Mouse (Mus musculus) embryonic facial prominence, embryonic 13.5 days (tissue): ENCODE results near the gene Slco4c1. TPM values are rescaled to one million over a fixed set of nuclear protein-coding genes. Genes with fewer than 3 reads are reported as not detected.

ENCODE experiments used
- ATAC-seq: fragments of 200-750 bp; cut with Nextera tagmentation; 2 replicates; pipeline ENCODE4 v1.8.0; 2017; ENCODE audit warnings: low read depth; ENCODE audit not compliant: insufficient number of reproducible peaks, insufficient read depth, low FRiP score, low TSS enrichment
- H3K27ac ChIP-seq: fragments of 300-500 bp; sonication (generic); 2 replicates; pipeline ENCODE4 v1.5.1; 2015; ENCODE audit warnings: moderate library complexity, mild to moderate bottlenecking, inconsistent platforms
- H3K27me3 ChIP-seq: fragments of 300-500 bp; sonication (generic); 2 replicates; pipeline ENCODE4 v1.6.1; 2015; ENCODE audit warnings: mild to moderate bottlenecking, inconsistent platforms
- H3K36me3 ChIP-seq: fragments of 300-500 bp; sonication (generic); 2 replicates; pipeline ENCODE4 v1.6.1; 2015; ENCODE audit warnings: mild to moderate bottlenecking, inconsistent platforms
- H3K4me1 ChIP-seq: fragments of 300-500 bp; sonication (generic); 2 replicates; pipeline ENCODE4 v1.6.1; 2015; ENCODE audit warnings: inconsistent platforms
- H3K4me2 ChIP-seq: fragments of 300-500 bp; sonication (generic); 2 replicates; pipeline ENCODE4 v1.6.1; 2015; ENCODE audit warnings: moderate library complexity, mild to moderate bottlenecking, inconsistent platforms
- H3K4me3 ChIP-seq: fragments of 300-500 bp; sonication (generic); 2 replicates; pipeline ENCODE4 v1.5.1; 2015; ENCODE audit warnings: mild to moderate bottlenecking, inconsistent platforms
- H3K9ac ChIP-seq: fragments of 300-500 bp; sonication (generic); 2 replicates; pipeline ENCODE4 v1.6.1; 2015; ENCODE audit warnings: mild to moderate bottlenecking, inconsistent platforms
- H3K9me3 ChIP-seq: fragments of 300-500 bp; sonication (generic); 2 replicates; pipeline ENCODE4 v1.6.1; 2016; ENCODE audit warnings: inconsistent platforms
- whole genome bisulfite sequencing: fragments of 180-500 bp; shearing (Covaris S2); methylation state at CpG from one replicate; pipeline ENCODE4 v1.1.7; 2015; ENCODE audit warnings: mixed read lengths; 5-methylcytosine and 5-hydroxymethylcytosine counted together
- polyA plus RNA-seq: library from polyadenylated mRNA; unstranded; fragments of >200 nt; fragmentation: Nextera tagmentation; extraction: Ambion mirVana; gene quantifications from 2 replicates; pipeline ENCODE4 v1.2.1, GENCODE M21; 2015

Gene Slco4c1
- 0.48 and 0.74 TPM in 2 replicates for polyA plus RNA-seq

DNA sequence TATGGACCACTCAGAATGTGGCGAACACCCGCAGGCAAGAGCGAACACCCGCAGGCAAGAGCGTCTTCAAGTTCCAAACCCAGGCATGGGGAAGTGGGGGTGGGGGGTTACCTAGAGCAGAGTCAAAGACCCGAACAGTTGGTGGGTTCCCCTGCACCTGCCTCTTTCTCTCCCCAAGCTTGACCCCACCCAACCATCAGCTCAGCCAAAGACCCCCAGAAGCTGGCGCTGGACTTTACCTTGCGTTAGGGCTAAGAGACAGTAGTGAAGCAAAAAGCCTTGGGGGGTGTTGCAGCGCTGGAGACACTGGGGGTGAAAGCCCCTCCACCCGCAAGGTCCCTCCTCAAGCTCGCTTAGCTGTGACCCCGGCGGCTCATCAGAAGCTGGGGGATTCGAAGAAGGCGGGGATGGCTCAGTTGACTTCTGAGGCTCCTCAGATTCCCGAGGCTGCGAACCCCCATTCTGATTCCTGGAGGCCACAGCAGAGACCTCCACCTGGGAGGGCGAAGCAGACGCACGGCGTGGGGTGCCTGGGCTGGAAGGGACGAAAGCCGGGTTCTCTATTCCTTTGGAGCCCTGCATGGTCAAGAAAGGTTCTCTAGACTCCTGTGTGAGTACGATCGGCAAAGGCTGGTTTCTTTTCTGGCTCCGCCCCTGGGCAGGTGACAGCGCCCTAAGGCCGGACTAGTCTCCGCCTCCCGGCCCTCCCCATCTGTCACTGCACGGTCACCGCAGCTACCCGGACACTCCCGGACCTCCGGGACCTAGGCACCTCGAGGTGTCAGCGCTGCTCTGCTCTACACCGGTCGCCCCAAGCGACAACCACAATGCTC lies at the start of gene Slco4c1:
Slco4c1 (minus strand) TSS at position 644 of the 833 bp plus-strand sequence.
- H3K9me3 ChIP-seq, result no peaks in the 10 kb centered on the region
- H3K36me3 ChIP-seq, result no peaks in the 10 kb centered on the region
- H3K27ac ChIP-seq, result no peak within 1 kb of the TSS
- peak within 1 kb of the TSS; percentile 52 for H3K4me3 ChIP-seq
- H3K4me1 ChIP-seq, result peaks cover 9% of the 10 kb centered on the region
- peak; percentile 69; the same call in 1 of the 2 replicates for ATAC-seq
- WGBS, result 1% methylated on average over 40 of the region's 40 CpGs
- H3K9ac ChIP-seq, result peak within 1 kb of the TSS; percentile 65
- H3K4me2 ChIP-seq, result peak within 1 kb of the TSS; percentile 91
- peaks cover 22% of the 10 kb centered on the region for H3K27me3 ChIP-seq

DNA sequence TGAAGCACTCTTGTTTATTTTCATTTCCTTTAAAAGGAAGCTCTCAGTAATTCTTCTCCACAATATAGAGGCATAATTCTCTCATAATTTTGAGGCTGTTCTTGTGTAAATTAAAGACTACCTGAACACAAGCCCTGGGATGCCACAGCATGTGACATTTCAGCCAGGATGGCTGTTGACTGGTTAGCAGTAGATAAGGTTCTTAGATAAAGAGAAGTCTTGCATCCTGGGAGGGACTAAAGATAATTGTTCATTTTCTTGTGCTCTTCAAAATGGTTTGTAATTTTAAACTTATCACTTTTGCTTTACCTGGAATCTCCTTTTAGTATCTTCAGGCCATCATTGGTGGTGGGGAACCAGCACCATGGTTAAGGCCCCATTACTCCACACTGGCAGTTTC lies 45.4 kb upstream of the Slco4c1 start:
- Histone ChIP-seq H3K27ac (no peak overlapping the region), H3K4me1 (no peaks in the 10 kb centered on the region), H3K4me2 (no peak overlapping the region), H3K9ac (no peak overlapping the region), H3K36me3 (no peaks in the 10 kb centered on the region), H3K9me3 (no peaks in the 10 kb centered on the region), H3K4me3 (no peak overlapping the region), H3K27me3 (no peaks in the 10 kb centered on the region)
- ATAC-seq, result no peak

DNA sequence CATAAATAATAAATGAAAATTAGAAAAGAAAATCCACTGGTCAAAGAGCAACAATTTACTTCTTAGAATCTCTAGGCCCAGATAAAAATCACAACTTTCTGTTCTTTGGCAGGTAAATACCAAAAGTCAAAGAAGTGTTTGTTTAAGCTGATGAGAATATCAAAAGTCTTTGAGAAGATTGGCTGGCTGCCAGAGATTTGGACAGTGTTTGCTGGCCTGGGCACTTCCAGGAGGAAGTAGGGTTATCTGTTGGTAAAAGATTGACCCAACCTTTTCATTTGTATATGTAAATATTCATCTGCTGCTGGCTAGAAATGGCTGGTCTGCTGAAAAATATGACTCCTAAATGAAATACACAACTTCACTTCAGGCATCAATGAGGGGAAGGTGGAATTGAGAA lies 11.8 kb upstream of the Slco4c1 start:
- ATAC-seq, result no peak
- Histone ChIP-seq H3K9ac (no peak overlapping the region), H3K4me3 (no peak overlapping the region), H3K4me2 (no peak overlapping the region), H3K36me3 (no peaks in the 10 kb centered on the region), H3K4me1 (no peaks in the 10 kb centered on the region), H3K27me3 (no peaks in the 10 kb centered on the region), H3K27ac (no peak overlapping the region), H3K9me3 (no peaks in the 10 kb centered on the region)

- Histone ChIP-seq H3K9ac (no peak overlapping the region), H3K4me3 (no peak overlapping the region), H3K4me1 (no peaks in the 10 kb centered on the region), H3K9me3 (no peaks in the 10 kb centered on the region), H3K27ac (no peak overlapping the region), H3K36me3 (no peaks in the 10 kb centered on the region), H3K4me2 (no peak overlapping the region), H3K27me3 (no peaks in the 10 kb centered on the region)
- ATAC-seq, result no peak
- WGBS, result 83% methylated on average over 1 of the region's 1 CpGs
Observed at GRCm38 (mm10) chr1:96878572-96878971, 6.6 kb upstream of the Slco4c1 start.

DNA sequence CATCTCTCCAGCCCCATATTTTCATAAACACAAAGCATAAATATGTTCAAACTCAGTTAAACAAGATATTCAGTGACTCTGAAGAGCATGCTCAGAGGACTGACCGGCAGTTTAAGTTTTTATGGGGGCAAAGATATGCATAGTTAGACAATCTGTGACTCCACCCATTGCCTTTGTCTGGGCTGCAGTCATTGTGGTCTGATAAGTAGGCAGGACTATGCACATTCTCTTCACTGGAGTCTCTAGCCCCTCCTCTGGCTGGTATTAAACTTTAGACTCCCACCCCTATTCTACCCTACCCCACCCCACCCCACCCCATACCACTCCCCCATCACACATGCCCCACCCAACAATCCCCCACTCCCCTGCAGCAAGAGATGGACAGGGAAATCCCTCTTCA lies 4.1 kb upstream of the Slco4c1 start:
- H3K4me3 ChIP-seq, result no peak overlapping the region

DNA sequence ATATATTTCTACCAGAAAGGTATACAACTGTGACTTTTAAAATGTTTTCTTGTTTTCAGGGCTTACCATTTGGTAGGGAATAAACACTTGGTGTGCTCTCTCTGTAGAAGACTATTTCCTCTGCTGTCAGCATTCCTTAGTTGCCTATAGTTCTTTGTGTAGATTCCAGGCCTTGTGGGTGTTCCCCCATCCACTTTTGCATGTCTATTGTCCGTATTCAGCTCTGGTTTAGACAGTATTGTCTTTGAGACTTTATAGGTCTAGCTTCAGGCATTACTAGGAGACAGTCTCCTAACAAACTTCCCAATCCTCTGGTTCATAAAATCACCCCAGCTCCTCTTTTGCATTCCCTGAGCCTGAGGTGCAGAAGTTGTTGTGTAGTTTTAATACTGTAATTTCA lies 2.7 kb upstream of the Slco4c1 start:
- H3K4me2 ChIP-seq, result no peak overlapping the region
- peaks cover 22% of the 10 kb centered on the region for H3K27me3 ChIP-seq
- no peaks in the 10 kb centered on the region for H3K9me3 ChIP-seq
- H3K36me3 ChIP-seq, result no peaks in the 10 kb centered on the region
- no peak overlapping the region for H3K9ac ChIP-seq
- H3K4me3 ChIP-seq, result no peak overlapping the region
- no peak for ATAC-seq
- H3K4me1 ChIP-seq, result peaks cover 9% of the 10 kb centered on the region
- H3K27ac ChIP-seq, result no peak overlapping the region
- WGBS, result 51% methylated on average over 1 of the region's 1 CpGs

More for the DNA sequence above, 4.1 kb upstream of the Slco4c1 start:
- 94% methylated on average over 1 of the region's 1 CpGs for WGBS
- ATAC-seq, result no peak
- Histone ChIP-seq H3K4me2 (no peak overlapping the region), H3K27me3 (peaks cover 15% of the 10 kb centered on the region), H3K9me3 (no peaks in the 10 kb centered on the region), H3K4me1 (peaks cover 9% of the 10 kb centered on the region), H3K9ac (no peak overlapping the region), H3K27ac (no peak overlapping the region), H3K36me3 (no peaks in the 10 kb centered on the region)

DNA sequence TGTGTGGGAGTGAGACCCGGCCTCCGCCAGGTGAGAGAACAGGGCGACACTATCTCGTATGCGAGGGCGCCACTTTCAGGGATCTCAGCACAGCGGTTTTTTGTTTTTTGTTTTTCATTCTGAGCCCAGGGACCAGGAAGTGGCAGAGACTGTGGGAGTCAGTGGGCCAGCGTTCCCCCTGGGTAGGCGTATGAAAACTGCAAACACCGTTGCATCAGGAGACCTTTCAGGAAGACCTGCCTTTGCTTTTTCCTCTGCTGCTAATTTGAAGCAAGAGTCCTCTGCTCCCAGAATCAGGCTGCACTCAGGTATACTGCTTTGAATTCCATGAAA lies 356 bp upstream of the Slco4c1 start:
- Histone ChIP-seq H3K4me3 (peak overlapping the region; percentile 52), H3K27ac (no peak overlapping the region), H3K9ac (peak overlapping the region; percentile 65), H3K4me1 (peaks cover 9% of the 10 kb centered on the region), H3K9me3 (no peaks in the 10 kb centered on the region), H3K36me3 (no peaks in the 10 kb centered on the region), H3K27me3 (peaks cover 22% of the 10 kb centered on the region), H3K4me2 (peak overlapping the region; percentile 91)
- ATAC-seq, result no peak
- 2% methylated on average over 10 of the region's 10 CpGs for WGBS

- H3K27me3 ChIP-seq, result peaks cover 22% of the 10 kb centered on the region
- no peak overlapping the region for H3K9ac ChIP-seq
- H3K9me3 ChIP-seq, result no peaks in the 10 kb centered on the region
- no peaks in the 10 kb centered on the region for H3K36me3 ChIP-seq
- H3K4me1 ChIP-seq, result peaks cover 9% of the 10 kb centered on the region
- WGBS, result 7% methylated on average over 7 of the region's 7 CpGs
- peak overlapping the region; percentile 91; the same call in 1 of the 2 replicates for H3K4me2 ChIP-seq
- ATAC-seq, result no peak
- no peak overlapping the region for H3K27ac ChIP-seq
- peak overlapping the region; percentile 52; the same call in 1 of the 2 replicates for H3K4me3 ChIP-seq
Observed at GRCm38 (mm10) chr1:96870764-96871307, 1.1 kb downstream of the Slco4c1 start.

DNA sequence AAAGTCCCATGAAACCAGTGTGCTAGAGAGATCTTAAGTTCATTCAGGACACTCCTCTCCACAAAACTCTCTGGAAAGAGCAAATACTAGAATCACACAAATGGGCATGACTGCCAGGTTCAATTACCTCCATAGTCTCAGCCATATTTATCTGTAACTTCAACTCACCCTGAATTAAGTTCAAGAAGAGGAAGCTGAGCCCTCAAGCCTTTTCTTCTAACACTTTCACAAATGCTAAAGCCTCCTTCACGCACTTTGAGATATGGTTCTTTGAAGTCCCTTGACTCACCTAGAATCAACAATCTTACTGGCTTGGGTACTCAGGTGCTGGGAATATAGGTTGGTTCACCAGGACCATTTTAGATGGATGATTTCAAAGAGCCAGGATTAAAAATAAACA lies 3.2 kb downstream of the Slco4c1 start:
- Histone ChIP-seq H3K27me3 (peaks cover 22% of the 10 kb centered on the region), H3K9me3 (no peaks in the 10 kb centered on the region), H3K4me2 (no peak overlapping the region), H3K4me3 (no peak overlapping the region), H3K36me3 (no peaks in the 10 kb centered on the region), H3K27ac (no peak overlapping the region), H3K4me1 (peaks cover 9% of the 10 kb centered on the region), H3K9ac (no peak overlapping the region)
- no peak for ATAC-seq
- WGBS, result 80% methylated on average over 1 of the region's 1 CpGs

DNA sequence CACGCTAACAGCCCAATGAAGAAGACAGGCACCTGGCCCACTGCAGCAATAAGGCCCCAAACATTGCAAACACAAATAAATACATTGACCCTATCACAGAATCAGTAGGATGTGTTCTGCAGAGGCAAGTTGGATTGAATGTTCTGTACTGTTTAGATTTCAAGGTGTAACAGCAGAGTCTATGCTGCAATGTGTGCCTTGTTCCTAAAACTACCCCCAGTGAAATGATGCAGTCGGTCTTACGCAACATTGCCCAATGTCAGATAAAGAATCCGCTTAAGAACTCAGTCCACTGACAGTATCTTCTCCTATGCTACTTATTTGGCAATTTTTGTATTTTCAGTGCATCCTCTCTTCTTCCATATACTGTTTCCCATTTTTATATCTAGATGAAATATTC lies 6.0 kb downstream of the Slco4c1 start:
- no peak for ATAC-seq

GRCm38 (mm10) chr1:96864120-96864519 lies 7.9 kb downstream of the Slco4c1 start:
- no peak overlapping the region for H3K4me3 ChIP-seq
- H3K36me3 ChIP-seq, result no peaks in the 10 kb centered on the region
- no peak overlapping the region for H3K27ac ChIP-seq
- no peaks in the 10 kb centered on the region for H3K27me3 ChIP-seq
- ATAC-seq, result no peak
- H3K4me1 ChIP-seq, result no peaks in the 10 kb centered on the region
- H3K9me3 ChIP-seq, result no peaks in the 10 kb centered on the region
- no peak overlapping the region for H3K4me2 ChIP-seq
- WGBS, result 61% methylated on average over 2 of the region's 2 CpGs
- no peak overlapping the region for H3K9ac ChIP-seq

More for the DNA sequence above, 6.0 kb downstream of the Slco4c1 start:
- Histone ChIP-seq H3K4me2 (no peak overlapping the region), H3K9me3 (no peaks in the 10 kb centered on the region), H3K27me3 (peaks cover 7% of the 10 kb centered on the region), H3K27ac (no peak overlapping the region), H3K4me3 (no peak overlapping the region), H3K4me1 (no peaks in the 10 kb centered on the region), H3K9ac (no peak overlapping the region), H3K36me3 (no peaks in the 10 kb centered on the region)
- 94% methylated on average over 4 of the region's 4 CpGs for WGBS

DNA sequence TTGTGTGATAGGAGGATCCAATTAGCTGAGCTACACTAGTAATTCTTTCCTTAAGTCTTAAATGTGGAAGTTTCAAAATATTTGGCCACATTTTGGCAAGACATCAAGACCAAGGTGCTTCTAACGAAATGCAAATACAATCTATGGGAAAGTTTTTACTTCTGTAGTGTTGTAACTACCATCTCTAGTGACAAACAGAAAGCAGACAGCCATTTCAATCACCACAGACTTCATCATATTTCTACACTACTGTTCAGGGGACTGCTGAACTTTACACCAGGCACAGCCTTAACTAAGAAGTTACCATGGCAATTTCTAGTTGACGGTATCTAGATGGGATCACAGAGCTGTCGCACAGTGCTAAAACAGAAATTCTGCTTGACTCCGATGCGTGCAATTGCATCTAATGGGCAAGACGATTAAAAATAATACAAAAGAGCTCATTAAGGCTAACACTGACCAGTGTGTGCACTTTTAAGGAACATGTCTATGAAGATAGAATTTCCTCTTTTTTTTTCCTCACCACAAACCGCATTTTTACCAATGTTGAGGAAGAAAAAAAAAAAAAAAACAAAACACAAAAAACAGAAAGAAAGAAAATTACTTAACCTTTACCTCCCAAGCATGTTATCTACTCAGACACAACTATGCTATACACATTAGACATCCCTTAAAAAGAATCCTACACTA lies 11.8 kb downstream of the Slco4c1 start:
- Histone ChIP-seq H3K4me3 (no peak overlapping the region), H3K27me3 (no peaks in the 10 kb centered on the region), H3K36me3 (no peaks in the 10 kb centered on the region), H3K4me1 (no peaks in the 10 kb centered on the region), H3K9me3 (no peaks in the 10 kb centered on the region), H3K4me2 (no peak overlapping the region), H3K27ac (no peak overlapping the region), H3K9ac (no peak overlapping the region)
- no peak for ATAC-seq
- 87% methylated on average over 7 of the region's 7 CpGs for WGBS
